ENCODE assay signal across 8 mouse cellular contexts in genomic region chr3:103967231-103967630, GRCm38 (mm10). TPM values are rescaled to one million over a fixed set of nuclear protein-coding genes. Genes with fewer than 3 reads are reported as not detected.
DNase-seq lines count a peak whose midpoint lies in the region; ATAC-seq and TF ChIP-seq lines count a peak whose summit lies in the region.

No protein-coding gene starts in this region.

- no peak for DNase-seq in heart, postnatal 36 days
- DNase-seq in G1E (ENCODE audit: low spot score): no peak
- no peak for DNase-seq in hindbrain, embryonic 10.5 days (ENCODE audit: low spot score)
- DNase-seq in midbrain, embryonic 10.5 days (ENCODE audit: low spot score): no peak
- DNase-seq in right cerebral cortex, postnatal 36 days (ENCODE audit: low spot score in 2 of 2): no peak
- DNase-seq in gastrocnemius, adult 18-20 months (ENCODE audit: low spot score): no peak

- peak overlapping the region; percentile 86 for H3K9ac ChIP-seq in heart, embryonic 13.5 days

- intact Hi-C loops in heart, postnatal 36 days (cut with DNase I): no loop called here

- WGBS in heart, embryonic 13.5 days: 33% methylated on average over 2 of the region's 2 CpGs
- 28% methylated on average over 2 of the region's 2 CpGs for WGBS in hindbrain, embryonic 10.5 days
- WGBS in midbrain, embryonic 10.5 days: 38% methylated on average over 2 of the region's 2 CpGs

- no peaks in the 10 kb centered on the region for H3K9me3 ChIP-seq in heart, embryonic 13.5 days
- no peaks in the 10 kb centered on the region for H3K9me3 ChIP-seq in G1E (replicated peaks)
- H3K9me3 ChIP-seq in hindbrain, embryonic 10.5 days: no peaks in the 10 kb centered on the region
- H3K9me3 ChIP-seq in midbrain, embryonic 10.5 days (replicated peaks): no peaks in the 10 kb centered on the region

- H3K4me3 ChIP-seq in heart, embryonic 13.5 days: peak overlapping the region; percentile 81
- H3K4me3 ChIP-seq in G1E (ENCODE audit: low read depth, low read length): peak overlapping the region; percentile 93
- peak overlapping the region; percentile 86 for H3K4me3 ChIP-seq in hindbrain, embryonic 10.5 days
- peak overlapping the region; percentile 87 for H3K4me3 ChIP-seq in midbrain, embryonic 10.5 days

- H3K27me3 ChIP-seq in heart, embryonic 13.5 days (replicated peaks): no peaks in the 10 kb centered on the region
- no peaks in the 10 kb centered on the region for H3K27me3 ChIP-seq in G1E (ENCODE audit: insufficient read depth, low read length)
- no peaks in the 10 kb centered on the region for H3K27me3 ChIP-seq in hindbrain, embryonic 10.5 days (ENCODE audit: insufficient read depth, poor library complexity, severe bottlenecking)
- no peaks in the 10 kb centered on the region for H3K27me3 ChIP-seq in midbrain, embryonic 10.5 days (ENCODE audit: low read depth, poor library complexity, severe bottlenecking)

- peak overlapping the region; percentile 91 for H3K27ac ChIP-seq in heart, embryonic 13.5 days (replicated peaks)
- peak overlapping the region; percentile 99 for H3K27ac ChIP-seq in hindbrain, embryonic 10.5 days
- H3K27ac ChIP-seq in midbrain, embryonic 10.5 days (replicated peaks): peak overlapping the region; percentile 98

- TF ChIP-seq CTCF in G1E (IDR thresholded peaks at IDR 0.05; ENCODE audit: low read depth, low read length): no peak

- H3K36me3 ChIP-seq in heart, embryonic 13.5 days: peaks cover 35% of the 10 kb centered on the region
- peaks cover 38% of the 10 kb centered on the region for H3K36me3 ChIP-seq in G1E (replicated peaks)
- peaks cover 46% of the 10 kb centered on the region for H3K36me3 ChIP-seq in hindbrain, embryonic 10.5 days
- H3K36me3 ChIP-seq in midbrain, embryonic 10.5 days: peaks cover 48% of the 10 kb centered on the region

- peak overlapping the region; percentile 74 for H3K4me2 ChIP-seq in heart, embryonic 13.5 days

- peaks cover 18% of the 10 kb centered on the region for H3K4me1 ChIP-seq in heart, embryonic 13.5 days
- peaks cover 26% of the 10 kb centered on the region for H3K4me1 ChIP-seq in G1E (ENCODE audit: insufficient read depth, low read depth, low read length)
- H3K4me1 ChIP-seq in hindbrain, embryonic 10.5 days (replicated peaks): peaks cover 31% of the 10 kb centered on the region
- peaks cover 32% of the 10 kb centered on the region for H3K4me1 ChIP-seq in midbrain, embryonic 10.5 days

- ATAC-seq in heart, embryonic 13.5 days (ENCODE audit: extremely low read depth, insufficient number of reproducible peaks, low FRiP score, low TSS enrichment): no peak
- no peak for ATAC-seq in G1E (ENCODE audit: extremely low read depth, insufficient number of reproducible peaks, low FRiP score, poor library complexity, severe bottlenecking)
- ATAC-seq in frontal cortex, adult (ENCODE audit: low TSS enrichment): no peak

RNA-seq across cellular contexts. Expression of gene Phtf1, which starts 0.7 kb away (rescaled TPM):
- polyA plus RNA-seq in heart, embryonic 13.5 days (2015; fragmentation: Nextera tagmentation; extraction: Ambion mirVana): 13.0 and 15.1 TPM in 2 replicates
- 1 to 10 TPM; 7.3 to 7.6 TPM for total RNA-seq in heart, postnatal 36 days (2021)
- total RNA-seq in G1E (2014; fragmentation: Nextera tagmentation): 14.4 and 17.2 TPM in 2 replicates
- total RNA-seq in G1E (2017): 34.8 and 36.1 TPM in 2 replicates
- 13.3 and 19.5 TPM in 2 replicates for polyA plus RNA-seq in G1E (2012)
- 34.5 TPM in 2 replicates for polyA plus RNA-seq in hindbrain, embryonic 10.5 days (2016; fragmentation: Nextera tagmentation; extraction: Ambion mirVana)
- polyA plus RNA-seq in midbrain, embryonic 10.5 days (2016; fragmentation: Nextera tagmentation; extraction: Ambion mirVana): 36.1 and 41.4 TPM in 2 replicates
- 1 to 10 TPM; 3.8 to 4.1 TPM for total RNA-seq in gastrocnemius, adult 18-20 months (2021)

RNA-seq across cellular contexts. Expression of gene Rsbn1, which starts 53.3 kb away (rescaled TPM):
- polyA plus RNA-seq in heart, embryonic 13.5 days (2015; fragmentation: Nextera tagmentation; extraction: Ambion mirVana): 5.2 and 5.5 TPM in 2 replicates
- total RNA-seq in heart, postnatal 36 days (2021): 1 to 10 TPM; 8.6 to 9.0 TPM
- 38.9 and 39.6 TPM in 2 replicates for total RNA-seq in G1E (2014; fragmentation: Nextera tagmentation)
- 29.4 and 34.7 TPM in 2 replicates for total RNA-seq in G1E (2017)
- polyA plus RNA-seq in G1E (2012): 13.3 and 16.5 TPM in 2 replicates
- polyA plus RNA-seq in hindbrain, embryonic 10.5 days (2016; fragmentation: Nextera tagmentation; extraction: Ambion mirVana): 13.1 and 14.7 TPM in 2 replicates
- polyA plus RNA-seq in midbrain, embryonic 10.5 days (2016; fragmentation: Nextera tagmentation; extraction: Ambion mirVana): 14.5 and 15.9 TPM in 2 replicates
- 1 to 10 TPM; 6.9 to 7.9 TPM for total RNA-seq in gastrocnemius, adult 18-20 months (2021)
